Mouse (Mus musculus) bone marrow, adult 2 months (tissue): ENCODE data around the gene Fli1. TPM values are rescaled to one million over a fixed set of nuclear protein-coding genes. Genes with fewer than 3 reads are reported as not detected.

Experiments
- H3K27ac ChIP-seq: fragments of 200-500 bp; 2 replicates; pipeline ENCODE4 v1.5.1; 2012; ENCODE audit warnings: low read depth, mild to moderate bottlenecking, control low read depth, inconsistent platforms, low read length; ENCODE audit not compliant: control insufficient read depth, poor library complexity, insufficient read depth
- H3K4me1 ChIP-seq: fragments of 200-500 bp; 2 replicates; pipeline ENCODE4 v1.6.1; 2011; ENCODE audit warnings: low read length; ENCODE audit not compliant: control insufficient read depth, insufficient read depth
- H3K4me3 ChIP-seq: fragments of 200-500 bp; replicated peaks from 2 replicates; pipeline ENCODE3; 2011; ENCODE audit warnings: mild to moderate bottlenecking, low read depth, low read length, control low read depth; ENCODE audit not compliant: control insufficient read depth
- CTCF ChIP-seq: fragments of 200-500 bp; IDR thresholded peaks from 2 replicates; pipeline ENCODE4 v1.5.1; 2011; ENCODE audit warnings: low read length, control low read depth; ENCODE audit not compliant: control insufficient read depth, insufficient read depth
- POLR2A ChIP-seq: fragments of 200-500 bp; IDR thresholded peaks from 2 replicates; pipeline ENCODE4 v1.6.1; 2011; ENCODE audit warnings: low read depth, mild to moderate bottlenecking, control low read depth, low read length, borderline replicate concordance; ENCODE audit not compliant: control insufficient read depth
- WGBS: fragments of 180-500 bp; shearing (Covaris S2); methylation state at CpG from one replicate; pipeline ENCODE4 v1.1.7; 2018; 5-methylcytosine and 5-hydroxymethylcytosine counted together
- polyA plus RNA-seq: library from polyadenylated mRNA; stranded (reverse); fragments of >200 nt; gene quantifications from 2 replicates; pipeline ENCODE4 v1.2.4, GENCODE M21; 2011; ENCODE audit warnings: low replicate concordance; ENCODE audit not compliant: missing spikeins, insufficient read depth, insufficient read length

The Fli1 gene
- polyA plus RNA-seq, 1 experiment: 33.9 TPM

GRCm38 (mm10) chr9:32376031-32376430 is 166.6 kb downstream of the Fli1 start:
- no peak overlapping the region for H3K27ac ChIP-seq
- no peaks in the 10 kb centered on the region for H3K4me1 ChIP-seq
- no peak overlapping the region for H3K4me3 ChIP-seq
- TF ChIP-seq CTCF: no peak
- TF ChIP-seq POLR2A: no peak
- 74% methylated on average over 7 of the region's 7 CpGs for WGBS

GRCm38 (mm10) chr9:32373656-32374055 is 169.0 kb downstream of the Fli1 start:
- Histone ChIP-seq H3K4me3 (no peak overlapping the region), H3K27ac (no peak overlapping the region), H3K4me1 (no peaks in the 10 kb centered on the region)
- 86% methylated on average over 6 of the region's 6 CpGs for WGBS
- TF ChIP-seq POLR2A (no peak), CTCF (no peak)

Other genes starting within 250 kb of the Fli1 start
- gene Kcnj5, start 198.5 kb downstream of the Fli1 start, polyA plus RNA-seq: 2.5 and 6.1 TPM in 2 replicates
- not detected in 2 replicates for gene Kcnj1, start 170.4 kb downstream of the Fli1 start, polyA plus RNA-seq
- 23.5 and 34.5 TPM in 2 replicates for gene Ets1, start 93.4 kb upstream of the Fli1 start, polyA plus RNA-seq